Mouse (Mus musculus): ENCODE data around the gene Trpm3. TPM values are rescaled to one million over a fixed set of nuclear protein-coding genes. Genes with fewer than 3 reads are reported as not detected.

The Trpm3 gene
- polyA plus RNA-seq, 2 experiments, result 0.03 TPM; not detected in 1

DNA sequence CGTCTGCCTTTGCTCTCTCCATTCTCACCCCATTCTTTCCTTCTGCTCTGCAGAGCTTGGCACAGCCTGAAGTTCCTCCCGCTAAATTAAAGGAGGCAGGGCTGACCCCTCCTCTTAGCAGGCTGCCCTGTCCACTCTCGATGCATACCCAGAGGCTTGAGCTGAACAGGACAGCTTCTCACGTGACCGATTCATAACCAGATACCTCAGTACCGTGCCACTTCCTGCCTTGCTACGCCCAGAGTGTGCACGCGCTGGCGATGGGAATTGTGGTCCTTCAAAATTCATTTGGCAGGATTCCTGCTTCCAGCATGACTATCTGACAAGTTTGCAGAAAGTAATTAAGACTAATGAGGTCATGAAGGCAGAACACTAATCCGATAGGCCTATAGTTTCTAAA, 433.6 kb downstream of the Trpm3 start:
- DNase-seq (ENCODE audit: low read depth in 3 of 3, low spot score in 3 of 3), result no peak
- Histone ChIP-seq H3K27me3 (ENCODE audit: control insufficient read depth, insufficient read depth, low read length) (no peaks in the 10 kb centered on the region), H3K4me1 (replicated peaks; ENCODE audit: control insufficient read depth in 2 of 2, insufficient read depth in 2 of 2, low read length in 1 of 2) (no peaks in the 10 kb centered on the region), H3K4me2 (ENCODE audit: low read depth) (no peak overlapping the region), H3K9ac (replicated peaks) (no peak overlapping the region), H3K36me3 (replicated peaks; ENCODE audit: control insufficient read depth, insufficient read depth, low read depth) (no peaks in the 10 kb centered on the region), H3K9me3 (ENCODE audit: control insufficient read depth, low read length) (no peaks in the 10 kb centered on the region), H3K4me3 (ENCODE audit: insufficient read depth in 1 of 2, low read depth in 2 of 2, low read length in 2 of 2) (no peak overlapping the region), H3K27ac (no peak overlapping the region)
- no peak for ATAC-seq (ENCODE audit: insufficient read depth)
- 67% methylated on average over 11 of the region's 11 CpGs for WGBS (ENCODE audit: insufficient replicate concordance)
- no peak for TF ChIP-seq EP300 (IDR thresholded peaks at IDR 0.05; ENCODE audit: low read depth)
- TF ChIP-seq CTCF (IDR thresholded peaks at IDR 0.05; ENCODE audit: low read depth), result no peak

DNA sequence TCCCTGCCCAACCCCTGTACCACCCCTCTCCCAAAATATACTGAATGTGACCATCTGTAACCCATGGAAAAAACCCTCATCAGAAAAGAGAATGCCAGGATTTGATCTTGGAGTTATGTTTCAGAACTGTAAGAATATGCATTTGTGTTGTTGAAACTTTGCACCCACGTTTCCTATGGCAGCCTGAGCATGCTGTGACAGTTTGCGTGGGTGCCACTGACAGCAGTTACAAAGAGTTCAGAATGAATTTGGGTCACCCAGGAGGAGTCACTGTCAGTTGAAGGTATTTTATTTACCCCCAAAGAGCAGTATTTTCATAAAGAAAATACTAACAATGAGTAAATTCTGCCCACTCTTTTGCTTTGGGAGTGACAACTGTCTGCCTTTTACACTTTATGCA, 434.0 kb downstream of the Trpm3 start:
- no peaks in the 10 kb centered on the region for H3K4me1 ChIP-seq (replicated peaks; ENCODE audit: control insufficient read depth in 2 of 2, insufficient read depth in 2 of 2, low read length in 1 of 2)
- no peak overlapping the region for H3K9ac ChIP-seq (replicated peaks)
- H3K9me3 ChIP-seq (ENCODE audit: control insufficient read depth, low read length), result no peaks in the 10 kb centered on the region
- H3K27me3 ChIP-seq (ENCODE audit: control insufficient read depth, insufficient read depth, low read length), result no peaks in the 10 kb centered on the region
- no peak overlapping the region for H3K4me2 ChIP-seq (ENCODE audit: low read depth)
- H3K27ac ChIP-seq, result no peak overlapping the region
- ATAC-seq (ENCODE audit: insufficient read depth), result no peak
- TF ChIP-seq CTCF (IDR thresholded peaks at IDR 0.05; ENCODE audit: low read depth) (no peak), EP300 (IDR thresholded peaks at IDR 0.05; ENCODE audit: low read depth) (no peak)
- H3K36me3 ChIP-seq (replicated peaks; ENCODE audit: control insufficient read depth, insufficient read depth, low read depth), result no peaks in the 10 kb centered on the region
- no peak for DNase-seq (ENCODE audit: low read depth in 3 of 3, low spot score in 3 of 3)
- WGBS (ENCODE audit: insufficient replicate concordance), result 60% methylated on average over 2 of the region's 2 CpGs
- H3K4me3 ChIP-seq (ENCODE audit: insufficient read depth in 1 of 2, low read depth in 2 of 2, low read length in 2 of 2), result no peak overlapping the region

DNA sequence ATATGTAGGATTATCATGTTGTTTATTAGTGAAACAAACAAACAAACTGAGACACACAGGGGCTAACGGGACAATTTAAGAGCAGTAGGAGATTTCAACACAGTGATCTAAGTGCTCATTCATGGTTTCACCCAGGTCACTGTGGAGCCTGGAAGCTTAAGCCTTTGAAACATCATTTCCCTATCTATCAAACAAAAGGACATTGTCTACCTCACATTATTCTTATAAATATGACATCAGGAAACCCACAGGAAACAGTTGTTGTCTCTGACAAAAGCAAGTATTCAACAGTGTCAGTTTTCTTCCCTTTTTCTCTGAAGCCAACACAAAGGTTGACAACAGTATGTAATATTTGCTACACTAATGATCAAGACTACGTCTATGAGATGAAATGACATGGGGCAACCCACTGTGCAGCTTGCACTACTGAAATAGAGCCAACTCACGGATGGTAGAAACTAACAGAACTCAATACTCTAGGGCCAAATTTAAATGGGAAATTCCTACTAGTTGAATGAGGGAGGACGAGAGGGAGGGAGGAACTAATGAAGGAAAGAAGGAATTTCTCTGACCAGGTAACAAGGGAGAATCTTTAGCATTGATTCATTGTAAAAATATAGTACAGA, 443.4 kb downstream of the Trpm3 start:
- ATAC-seq (ENCODE audit: insufficient read depth) (no peak), DNase-seq (ENCODE audit: low read depth in 3 of 3, low spot score in 3 of 3) (no peak)
- Histone ChIP-seq H3K36me3 (replicated peaks; ENCODE audit: control insufficient read depth, insufficient read depth, low read depth) (no peaks in the 10 kb centered on the region), H3K9me3 (ENCODE audit: control insufficient read depth, low read length) (no peaks in the 10 kb centered on the region), H3K9ac (replicated peaks) (no peak overlapping the region), H3K4me2 (ENCODE audit: low read depth) (no peak overlapping the region), H3K27ac (no peak overlapping the region), H3K4me1 (replicated peaks; ENCODE audit: control insufficient read depth in 2 of 2, insufficient read depth in 2 of 2, low read length in 1 of 2) (no peaks in the 10 kb centered on the region), H3K27me3 (ENCODE audit: control insufficient read depth, insufficient read depth, low read length) (no peaks in the 10 kb centered on the region), H3K4me3 (ENCODE audit: insufficient read depth in 1 of 2, low read depth in 2 of 2, low read length in 2 of 2) (no peak overlapping the region)
- TF ChIP-seq EP300 (IDR thresholded peaks at IDR 0.05; ENCODE audit: low read depth) (no peak), CTCF (IDR thresholded peaks at IDR 0.05; ENCODE audit: low read depth) (no peak)
- WGBS (ENCODE audit: insufficient replicate concordance), result 25% methylated on average over 4 of the region's 4 CpGs

DNA sequence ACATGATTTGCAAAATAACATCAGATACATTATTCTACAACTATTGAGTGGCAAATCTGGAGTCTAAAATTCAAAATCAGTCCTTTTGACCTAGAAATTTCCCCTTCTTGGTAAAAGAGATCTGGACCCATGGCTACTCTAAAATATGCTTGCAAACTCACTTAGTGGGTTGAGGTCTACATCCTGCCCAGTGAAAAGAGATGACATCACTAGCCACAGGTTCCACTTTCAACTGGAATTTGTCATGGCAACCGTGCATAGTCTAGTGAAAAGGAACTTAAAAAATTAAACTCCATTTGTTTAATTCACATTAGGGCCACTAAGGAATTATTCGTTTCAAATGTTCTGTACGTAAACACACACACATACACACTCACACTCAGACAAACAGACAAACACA, 455.6 kb downstream of the Trpm3 start:
- Histone ChIP-seq H3K4me3 (ENCODE audit: insufficient read depth in 1 of 2, low read depth in 2 of 2, low read length in 2 of 2) (no peak overlapping the region), H3K4me2 (ENCODE audit: low read depth) (no peak overlapping the region), H3K36me3 (replicated peaks; ENCODE audit: control insufficient read depth, insufficient read depth, low read depth) (no peaks in the 10 kb centered on the region), H3K27me3 (ENCODE audit: control insufficient read depth, insufficient read depth, low read length) (no peaks in the 10 kb centered on the region), H3K4me1 (replicated peaks; ENCODE audit: control insufficient read depth in 2 of 2, insufficient read depth in 2 of 2, low read length in 1 of 2) (no peaks in the 10 kb centered on the region), H3K9me3 (ENCODE audit: control insufficient read depth, low read length) (no peaks in the 10 kb centered on the region), H3K9ac (replicated peaks) (no peak overlapping the region), H3K27ac (no peak overlapping the region)
- TF ChIP-seq CTCF (IDR thresholded peaks at IDR 0.05; ENCODE audit: low read depth), result no peak
- TF ChIP-seq EP300 (IDR thresholded peaks at IDR 0.05; ENCODE audit: low read depth), result no peak
- ATAC-seq (ENCODE audit: insufficient read depth) (no peak), DNase-seq (ENCODE audit: low read depth in 3 of 3, low spot score in 3 of 3) (no peak)
- WGBS (ENCODE audit: insufficient replicate concordance), result 44% methylated on average over 3 of the region's 3 CpGs

DNA sequence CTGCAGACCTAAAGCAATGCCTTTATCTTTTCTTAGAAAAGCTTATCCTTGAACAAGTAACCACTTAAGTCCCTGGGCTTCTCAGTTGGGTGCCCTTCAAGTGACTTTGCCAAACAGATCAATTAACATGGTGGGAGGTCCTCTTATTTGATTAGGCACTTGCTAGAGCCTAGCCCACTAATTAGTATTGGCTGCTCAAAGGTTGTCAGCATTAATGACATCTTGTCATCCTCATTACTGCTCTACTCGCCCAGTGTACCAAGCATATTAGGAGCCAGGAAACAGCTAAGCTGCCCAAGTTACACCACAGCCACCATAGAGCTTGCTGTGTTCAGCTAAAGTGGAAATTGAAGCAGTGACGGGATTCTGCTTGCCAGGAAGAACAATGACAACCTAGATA, 456.4 kb downstream of the Trpm3 start:
- 45% methylated on average over 2 of the region's 2 CpGs for WGBS (ENCODE audit: insufficient replicate concordance)
- no peak for DNase-seq (ENCODE audit: low read depth in 3 of 3, low spot score in 3 of 3)
- H3K27me3 ChIP-seq (ENCODE audit: control insufficient read depth, insufficient read depth, low read length), result no peaks in the 10 kb centered on the region

More for the DNA sequence above, 456.4 kb downstream of the Trpm3 start:
- Histone ChIP-seq H3K9ac (replicated peaks) (no peak overlapping the region), H3K9me3 (ENCODE audit: control insufficient read depth, low read length) (no peaks in the 10 kb centered on the region), H3K4me2 (ENCODE audit: low read depth) (no peak overlapping the region), H3K27ac (no peak overlapping the region), H3K36me3 (replicated peaks; ENCODE audit: control insufficient read depth, insufficient read depth, low read depth) (no peaks in the 10 kb centered on the region), H3K4me3 (ENCODE audit: insufficient read depth in 1 of 2, low read depth in 2 of 2, low read length in 2 of 2) (no peak overlapping the region), H3K4me1 (replicated peaks; ENCODE audit: control insufficient read depth in 2 of 2, insufficient read depth in 2 of 2, low read length in 1 of 2) (no peaks in the 10 kb centered on the region)
- TF ChIP-seq CTCF (IDR thresholded peaks at IDR 0.05; ENCODE audit: low read depth) (no peak), EP300 (IDR thresholded peaks at IDR 0.05; ENCODE audit: low read depth) (no peak)
- ATAC-seq (ENCODE audit: insufficient read depth), result no peak
